Mouse (Mus musculus) adrenal gland, postnatal 25 days (tissue): ENCODE measurements around the gene Dyrk4. TPM values are rescaled to one million over a fixed set of nuclear protein-coding genes. Genes with fewer than 3 reads are reported as not detected.

Source experiments
- total RNA-seq: library from RNA; stranded (reverse); gene quantifications from 2 replicates; pipeline ENCODE4 v1.2.3, GENCODE M21; 2021

The Dyrk4 gene
- total RNA-seq, 1 experiment from 2014 or later = not detected

Other genes with a start within 250 kb of the Dyrk4 start
- 1.5 and 1.6 TPM in 2 replicates for gene Kcna6, start 181.2 kb downstream of the Dyrk4 start, total RNA-seq
- 182 and 198 TPM in 2 replicates for gene Ndufa9, start 72.7 kb downstream of the Dyrk4 start, total RNA-seq
- gene Akap3, start 68.7 kb downstream of the Dyrk4 start, total RNA-seq = not detected in 2 replicates
- 3.7 and 5.9 TPM in 2 replicates for gene Rad51ap1, start 17.7 kb upstream of the Dyrk4 start, total RNA-seq
- gene D6Wsu163e, start 18.1 kb upstream of the Dyrk4 start, total RNA-seq = 24.7 and 25.1 TPM in 2 replicates
- not detected in 2 replicates for gene Fgf6, start 93.7 kb upstream of the Dyrk4 start, total RNA-seq
- not detected in 2 replicates for gene Fgf23, start 151.1 kb upstream of the Dyrk4 start, total RNA-seq
- gene Tigar, start 187.7 kb upstream of the Dyrk4 start, total RNA-seq = 16.1 and 22.9 TPM in 2 replicates
- 233 and 374 TPM in 2 replicates for gene Ccnd2, start 230.4 kb upstream of the Dyrk4 start, total RNA-seq